Mouse (Mus musculus) left cerebral cortex, postnatal 4 days (tissue): ENCODE measurements around the gene Itih4. TPM values are rescaled to one million over a fixed set of nuclear protein-coding genes. Genes with fewer than 3 reads are reported as not detected.

Experiments
- DNase-seq: peaks from one replicate; pipeline ENCODE4 v3.0.0-alpha.2; 2022
- intact Hi-C: fragments of 180-260 bp; cut with DNase I; formaldehyde crosslinking; loops from one replicate; pipeline ENCODE4 v1.15.1; 2025
- total RNA-seq, 2 experiments: library from RNA; stranded (reverse); gene quantifications; 2 replicates each; pipeline ENCODE4 v1.2.3; 2021

Gene Itih4
- not detected for total RNA-seq

DNA sequence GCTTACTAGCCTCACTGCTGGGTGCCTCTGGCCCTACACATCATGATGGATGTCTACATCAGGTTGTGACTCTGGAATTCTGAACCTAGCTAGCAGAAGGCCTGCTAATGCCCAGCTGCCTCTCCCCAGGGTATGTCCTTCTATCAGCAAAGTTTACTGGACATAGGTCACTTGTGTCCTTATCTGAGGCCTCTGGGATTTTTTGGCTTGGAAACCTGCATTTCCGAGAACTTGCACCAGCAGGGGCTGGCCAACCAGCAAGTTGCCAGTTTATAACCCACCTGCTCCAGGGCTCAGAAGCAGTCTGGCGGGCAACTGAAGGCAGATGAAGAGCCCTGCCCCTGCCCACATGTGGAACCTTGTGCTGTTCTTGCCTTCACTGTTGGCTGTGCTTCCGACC, at the start of gene Itih4:
TSS of gene Itih4 (plus strand) at position 273 of the 400 bp plus-strand sequence.
- DNase-seq: no peak
- intact Hi-C loops: loop anchor here (10.0 kb wide), 1 partner anchor 61 kb away; the partner anchor contains the start of gene Tmem110

DNA sequence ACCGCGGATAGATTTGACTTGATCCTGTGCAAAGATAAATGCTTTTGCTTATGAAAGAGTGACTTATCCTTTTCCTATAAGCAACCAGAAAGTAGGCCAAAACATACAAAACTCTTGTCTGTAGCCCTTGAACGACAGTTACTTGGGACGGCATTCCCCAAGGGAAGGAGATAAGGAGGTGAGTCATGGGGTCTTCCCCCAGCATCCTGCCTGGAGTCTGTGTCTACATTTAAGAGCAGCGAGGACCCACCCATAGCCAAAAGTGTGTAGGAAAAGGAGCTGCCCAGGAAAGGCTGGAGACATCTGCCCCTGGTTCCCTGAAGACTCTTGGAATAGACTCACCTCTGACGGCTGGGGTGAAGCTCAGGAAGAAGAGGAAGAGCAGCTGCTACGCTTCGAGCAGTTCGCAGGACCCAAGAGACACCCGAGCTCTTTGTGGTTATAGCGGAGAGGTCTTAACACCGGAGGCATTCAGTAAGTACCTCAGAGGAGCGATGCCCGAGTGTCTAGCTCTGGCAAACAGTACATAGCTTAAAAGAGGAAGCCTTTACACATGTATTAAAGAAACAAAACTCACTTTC, 48.8 kb upstream of the Itih4 start:
- intact Hi-C loops: no loop called here
- DNase-seq: no peak

DNA sequence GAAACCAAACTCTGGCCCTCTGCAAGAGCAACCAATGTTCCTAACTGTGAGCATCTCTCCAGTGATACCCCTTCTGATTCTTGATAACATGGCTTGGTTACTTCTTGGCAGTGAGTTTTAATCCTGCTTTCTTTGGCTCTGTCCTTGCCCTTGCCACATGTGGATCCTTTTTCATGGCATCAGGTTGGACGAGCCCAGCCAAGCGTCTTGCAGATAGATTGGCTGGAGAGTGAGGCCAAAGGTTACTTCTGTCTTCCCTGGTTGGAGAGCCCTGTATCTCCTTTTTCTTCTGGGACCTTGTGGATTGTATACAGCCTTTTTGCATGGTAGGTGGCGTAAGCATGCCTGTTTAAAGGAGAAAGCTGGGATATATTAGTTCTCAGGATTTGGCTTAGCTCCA, 42.6 kb upstream of the Itih4 start:
- DNase-seq: no peak
- intact Hi-C loops: no loop called here

DNA sequence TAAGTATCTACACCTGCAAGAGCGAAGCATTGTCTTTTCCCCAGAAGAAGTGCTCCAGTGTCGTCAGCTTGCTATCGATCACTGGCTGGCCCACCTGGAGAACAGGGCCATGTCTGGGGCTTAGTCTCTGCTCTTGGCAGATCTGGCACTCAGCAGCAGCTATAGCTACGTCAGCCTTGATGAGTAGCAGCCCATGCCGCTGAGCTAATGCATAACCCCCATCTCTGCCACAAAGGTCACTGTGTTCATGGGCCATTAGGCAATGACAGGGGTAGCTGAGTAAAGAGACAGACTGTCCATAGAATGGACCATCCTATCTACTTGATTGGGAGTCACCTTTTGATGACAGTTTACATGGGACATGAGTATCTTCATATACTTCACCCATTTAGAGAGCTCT, 35.8 kb upstream of the Itih4 start:
- DNase-seq: no peak
- intact Hi-C loops: no loop called here

DNA sequence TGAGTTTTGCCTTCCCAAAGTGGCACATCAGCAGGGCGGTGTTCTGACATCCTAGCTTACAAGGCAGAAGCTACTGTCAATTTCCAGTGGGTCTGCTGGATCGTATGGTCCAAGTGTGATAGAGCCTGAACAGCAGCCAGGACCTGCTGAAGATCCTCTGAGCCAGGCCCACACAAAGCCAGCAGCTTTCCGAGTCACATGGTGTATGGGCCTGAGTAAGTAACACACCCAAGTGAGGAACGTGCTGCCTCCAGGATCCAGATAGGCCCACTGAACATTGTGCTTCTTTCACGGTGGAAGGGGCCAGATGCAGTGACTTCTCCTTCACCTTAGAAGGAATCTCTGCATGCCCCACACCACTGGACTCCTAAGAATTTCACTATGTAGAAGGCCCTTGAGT, 34.0 kb upstream of the Itih4 start:
- intact Hi-C loops: no loop called here

DNA sequence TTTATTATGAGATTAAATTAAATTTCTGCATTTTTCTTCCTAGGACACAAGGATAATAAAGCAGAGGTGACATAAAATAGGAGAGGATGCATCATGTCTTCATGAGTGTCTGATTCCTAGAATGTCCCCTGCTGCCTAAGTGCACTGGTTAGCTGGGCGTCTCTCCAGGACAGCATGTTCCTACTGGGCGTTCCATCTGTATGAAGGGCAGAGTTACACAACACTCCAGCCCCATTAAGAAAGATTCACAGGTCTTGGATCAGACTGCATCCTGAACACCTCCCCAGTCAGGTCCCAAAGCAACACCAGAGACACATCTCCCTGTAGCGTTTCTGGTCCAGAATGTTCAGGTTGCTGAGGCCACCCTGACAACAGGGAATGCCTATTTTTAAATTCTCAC, 31.0 kb upstream of the Itih4 start:
- intact Hi-C loops: no loop called here
- DNase-seq: no peak

More for the DNA sequence above, 34.0 kb upstream of the Itih4 start:
- DNase-seq: no peak

DNA sequence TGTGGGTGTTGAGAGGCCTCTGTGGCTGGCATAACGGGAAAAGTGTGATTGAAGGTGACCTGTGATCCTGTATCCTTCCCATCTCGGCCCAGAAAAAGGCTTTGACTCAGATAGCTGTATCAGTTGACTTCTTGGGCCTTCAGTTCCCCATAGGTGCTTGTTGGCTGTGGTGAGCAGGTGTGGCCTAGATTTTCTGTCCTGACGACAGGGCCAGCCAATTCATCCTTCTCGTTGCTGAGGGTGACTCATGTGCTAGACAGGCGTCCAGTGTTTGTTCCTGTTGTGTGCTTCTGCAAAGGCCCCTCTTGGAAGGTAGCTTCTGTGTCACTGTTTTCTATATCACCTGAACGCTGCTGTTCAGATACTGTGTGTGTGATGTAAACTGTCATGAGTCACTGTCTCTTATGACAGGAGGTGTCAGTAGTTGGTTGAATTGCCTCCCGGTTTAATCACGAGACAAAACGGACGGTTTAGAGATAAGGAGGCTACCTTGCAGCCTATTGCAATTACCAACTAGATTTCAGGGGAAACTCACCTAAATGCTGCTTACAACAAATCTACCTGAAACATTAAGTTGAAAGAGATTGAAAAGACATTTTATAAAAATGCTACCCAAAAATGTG, 29.3 kb upstream of the Itih4 start:
- DNase-seq: no peak
- intact Hi-C loops: no loop called here

DNA sequence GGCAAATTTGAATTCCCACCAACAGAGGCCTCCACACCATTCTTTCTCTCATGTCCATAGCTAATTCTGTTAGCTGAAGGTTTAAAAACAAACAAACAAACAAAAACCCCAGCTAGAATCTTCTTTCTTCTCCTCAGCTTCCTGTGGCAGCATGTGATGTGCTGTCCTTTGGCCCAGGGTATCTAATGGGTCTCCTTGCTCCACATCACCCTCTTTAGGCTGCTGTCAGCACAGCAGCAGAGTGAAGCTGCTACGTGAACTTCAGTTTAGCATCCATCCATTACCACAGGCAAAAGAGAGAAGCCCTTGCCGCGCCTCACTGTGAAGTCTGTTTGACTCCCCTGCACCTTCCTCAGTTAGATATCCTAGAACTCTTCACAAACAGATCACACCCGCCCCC, 28.3 kb upstream of the Itih4 start:
- intact Hi-C loops: no loop called here
- no peak for DNase-seq

DNA sequence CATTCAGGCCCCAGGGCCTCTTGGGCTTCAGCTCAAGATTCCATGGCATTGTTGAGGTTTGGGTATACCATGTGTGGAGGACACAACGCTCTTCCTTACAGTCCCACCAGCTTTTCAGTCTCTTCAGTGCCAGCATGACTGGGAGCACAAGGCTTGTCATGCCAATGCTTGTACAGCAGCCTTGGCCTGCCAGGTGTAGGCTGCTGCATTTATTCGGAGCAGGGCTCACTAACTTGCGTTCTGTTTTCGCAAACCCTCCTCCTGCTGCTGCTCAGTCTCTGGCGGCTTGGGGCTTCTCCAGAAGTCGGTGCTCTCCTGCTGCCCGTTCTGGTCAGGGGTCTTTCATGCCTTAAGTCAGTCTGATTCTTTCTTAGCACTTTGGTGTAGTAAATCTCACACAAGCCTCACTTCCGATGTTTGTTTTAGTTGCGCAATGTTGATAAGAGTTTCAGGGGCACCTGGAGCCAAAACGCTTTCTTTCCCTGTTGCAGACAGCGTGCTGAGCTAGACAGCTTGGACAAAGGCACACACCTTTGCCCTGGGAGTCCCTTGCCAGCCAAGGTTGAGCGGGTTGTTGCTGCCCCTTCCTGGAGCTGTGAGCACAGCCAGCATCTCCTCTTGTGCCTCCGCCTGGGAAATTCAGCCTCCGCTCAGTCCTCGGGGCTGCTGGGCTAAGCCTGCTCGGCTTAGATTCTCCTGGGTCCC, 24.7 kb upstream of the Itih4 start:
- DNase-seq: no peak
- intact Hi-C loops: no loop called here

DNA sequence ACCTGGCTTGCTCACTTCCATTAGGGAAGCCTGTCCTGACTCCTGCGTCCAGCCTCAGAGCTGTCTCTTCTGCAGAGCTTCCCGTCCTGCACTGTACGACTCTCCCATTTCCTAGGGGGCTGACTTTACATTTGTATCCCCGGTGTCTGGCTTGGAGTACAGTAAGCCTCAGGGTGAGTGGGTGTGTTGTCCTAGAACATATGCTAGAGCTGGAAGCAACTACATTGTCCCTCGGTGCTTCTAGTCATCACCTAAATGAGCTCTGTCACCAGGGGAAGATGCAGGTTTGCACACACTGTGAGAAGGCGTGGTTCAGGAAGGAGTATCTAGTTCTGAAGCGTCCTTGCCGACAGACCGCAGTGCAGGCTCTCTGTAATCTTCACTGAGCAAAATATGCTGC, 23.9 kb upstream of the Itih4 start:
- intact Hi-C loops: no loop called here
- DNase-seq: no peak

DNA sequence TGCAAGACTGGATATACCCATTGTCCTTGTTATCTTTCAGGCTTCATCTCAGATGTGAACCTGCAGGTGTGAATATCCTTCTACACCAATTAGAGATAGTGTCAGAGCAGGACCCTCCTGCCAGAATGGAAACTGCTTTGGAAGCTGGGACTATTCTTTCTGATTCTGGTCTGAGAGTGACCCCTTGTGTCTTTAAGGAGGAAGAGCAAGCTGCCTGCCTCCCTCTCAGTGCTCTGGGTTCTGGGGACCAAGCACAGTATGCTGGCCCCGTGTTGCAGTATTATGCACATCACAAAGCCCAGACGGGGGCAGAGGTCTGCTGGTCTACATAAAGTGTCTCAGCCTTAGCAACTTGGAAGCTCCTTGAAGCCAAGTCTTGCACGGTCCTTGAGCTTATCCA, 21.0 kb upstream of the Itih4 start:
- intact Hi-C loops: no loop called here
- no peak for DNase-seq

DNA sequence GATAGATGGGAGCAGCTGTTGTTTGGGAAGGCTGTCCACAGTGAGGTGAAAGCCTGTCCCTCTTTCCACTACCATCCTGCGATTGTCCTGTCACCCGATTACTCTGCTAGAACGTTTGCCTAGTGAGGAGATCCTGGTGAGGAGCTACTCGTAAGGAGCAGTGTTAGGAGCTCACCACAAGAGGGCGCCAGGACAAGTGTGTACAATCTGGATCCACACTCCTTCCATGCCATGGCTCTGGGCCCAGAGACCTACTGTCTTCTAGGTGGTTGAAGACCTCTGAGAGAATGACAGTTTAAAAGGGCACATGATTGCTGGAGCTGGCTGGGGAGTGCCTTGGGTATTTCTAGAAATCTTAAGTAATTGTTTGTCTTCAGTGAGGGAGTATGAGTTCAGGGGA, 19.2 kb upstream of the Itih4 start:
- DNase-seq: peak; percentile 85
- intact Hi-C loops: no loop called here

DNA sequence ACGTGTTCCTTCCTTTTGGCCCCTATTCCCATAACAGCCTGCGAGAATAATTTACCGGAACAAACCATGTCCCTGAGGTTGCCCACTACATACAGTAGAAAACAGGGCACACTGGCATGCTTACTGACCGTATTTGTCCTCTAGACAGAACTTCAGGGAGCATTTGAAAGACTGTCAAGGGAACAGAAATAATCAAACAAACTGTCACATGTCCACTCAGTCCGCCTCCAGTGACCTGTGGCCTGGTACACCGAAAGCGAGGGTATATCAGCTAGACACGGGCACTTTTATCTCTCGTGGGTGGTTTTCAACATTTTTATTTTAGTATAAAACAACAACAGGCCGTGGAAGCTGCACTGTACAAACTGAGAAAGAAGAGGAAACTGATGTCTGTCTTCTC, 17.4 kb upstream of the Itih4 start:
- intact Hi-C loops: no loop called here

DNA sequence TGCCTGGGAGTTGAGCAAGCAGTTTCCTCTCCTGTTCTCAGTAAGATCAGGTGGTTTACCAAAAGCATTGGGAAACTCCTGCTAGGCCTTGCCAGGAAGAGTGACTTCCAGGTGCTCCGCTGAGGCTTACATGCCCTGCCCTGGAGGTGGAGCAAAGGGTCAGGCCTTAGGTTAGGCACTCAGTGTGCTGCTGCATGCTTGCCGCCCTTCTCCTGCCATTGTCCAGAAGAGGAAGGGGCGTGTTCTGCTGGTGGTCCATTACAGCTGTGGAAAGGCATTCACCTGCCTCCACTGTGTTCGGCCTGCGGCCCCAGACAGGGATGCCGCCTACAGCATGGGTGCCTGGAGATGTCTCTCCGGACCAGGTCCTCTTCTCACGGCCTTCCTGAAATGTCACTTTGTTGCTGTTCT, 16.9 kb upstream of the Itih4 start:
- intact Hi-C loops: no loop called here
- DNase-seq: no peak

More for the DNA sequence above, 17.4 kb upstream of the Itih4 start:
- no peak for DNase-seq

DNA sequence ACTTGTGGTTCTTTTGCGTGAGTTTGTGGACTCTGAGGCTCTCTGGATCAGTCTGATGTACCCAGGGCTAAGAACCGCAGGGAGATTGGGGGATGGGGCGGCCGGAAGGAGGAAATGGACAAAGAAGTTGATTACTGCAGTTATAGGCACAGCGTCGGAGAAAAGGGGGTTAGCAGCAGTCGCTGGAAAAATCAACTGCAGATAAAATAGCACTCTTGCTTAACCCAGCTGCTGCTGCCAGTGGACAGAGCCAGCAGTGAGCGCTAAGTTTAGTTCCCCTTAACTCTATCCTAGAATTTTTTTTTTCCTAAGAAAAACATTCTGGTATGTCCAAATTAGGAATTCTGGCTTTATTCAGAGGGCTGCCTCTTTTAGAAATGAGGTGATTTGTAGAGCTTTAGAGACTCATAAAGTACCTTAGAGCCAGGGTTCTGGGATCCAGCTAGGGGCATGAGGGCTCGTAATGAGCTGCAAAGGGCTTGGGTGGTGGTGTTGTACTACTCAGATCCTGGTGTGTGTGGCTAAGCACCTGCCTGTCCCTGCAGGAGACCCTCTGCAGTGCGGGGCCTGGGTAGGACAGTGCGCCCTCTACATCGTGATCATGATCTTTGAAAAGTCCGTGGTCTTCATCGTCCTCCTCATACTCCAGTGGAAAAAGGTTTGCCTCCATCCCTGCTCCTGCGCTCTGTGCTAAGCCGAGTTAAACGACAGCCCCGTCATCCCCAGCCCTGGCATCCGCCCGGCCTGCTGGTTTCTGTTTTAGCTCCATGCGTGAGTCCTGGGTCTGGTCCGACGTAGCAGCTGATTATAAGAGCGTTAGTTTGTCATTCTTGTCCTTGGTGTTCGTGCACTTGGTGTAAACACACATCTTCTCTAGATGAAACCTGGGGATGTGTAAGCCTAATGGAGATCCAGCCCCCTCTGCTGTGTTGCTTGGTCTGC, 15.8 kb upstream of the Itih4 start:
- intact Hi-C loops: no loop called here
- no peak for DNase-seq

DNA sequence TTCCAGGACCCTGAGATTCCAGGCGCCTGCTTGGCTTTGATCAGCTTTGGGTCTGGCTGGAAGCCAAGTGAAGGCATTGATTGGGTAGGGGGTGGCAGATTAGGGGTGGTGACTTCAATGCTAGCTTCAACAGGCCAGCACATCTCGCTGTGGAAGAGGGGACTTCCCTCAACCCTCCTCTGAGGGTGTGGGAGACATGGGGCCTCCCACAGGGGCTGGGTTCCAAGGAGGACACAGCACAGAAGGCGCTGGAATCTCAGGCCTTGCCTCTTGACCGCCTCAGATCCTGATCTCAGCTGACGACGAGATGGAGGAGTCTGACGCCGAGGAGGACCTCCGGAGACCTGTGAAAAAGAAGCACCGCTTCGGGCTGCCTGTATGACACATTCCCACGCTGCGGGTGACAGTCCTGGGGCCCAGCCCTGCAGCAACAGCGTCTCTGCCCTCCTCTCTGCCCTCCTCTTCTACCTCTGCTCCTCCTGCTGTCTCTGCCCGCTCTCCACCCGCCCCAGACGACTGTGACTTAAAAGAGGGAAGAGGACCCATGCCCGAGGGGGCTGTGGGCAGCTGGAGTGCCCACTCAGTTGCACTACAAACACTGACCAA, 12.1 kb upstream of the Itih4 start:
- intact Hi-C loops: no loop called here
- no peak for DNase-seq

DNA sequence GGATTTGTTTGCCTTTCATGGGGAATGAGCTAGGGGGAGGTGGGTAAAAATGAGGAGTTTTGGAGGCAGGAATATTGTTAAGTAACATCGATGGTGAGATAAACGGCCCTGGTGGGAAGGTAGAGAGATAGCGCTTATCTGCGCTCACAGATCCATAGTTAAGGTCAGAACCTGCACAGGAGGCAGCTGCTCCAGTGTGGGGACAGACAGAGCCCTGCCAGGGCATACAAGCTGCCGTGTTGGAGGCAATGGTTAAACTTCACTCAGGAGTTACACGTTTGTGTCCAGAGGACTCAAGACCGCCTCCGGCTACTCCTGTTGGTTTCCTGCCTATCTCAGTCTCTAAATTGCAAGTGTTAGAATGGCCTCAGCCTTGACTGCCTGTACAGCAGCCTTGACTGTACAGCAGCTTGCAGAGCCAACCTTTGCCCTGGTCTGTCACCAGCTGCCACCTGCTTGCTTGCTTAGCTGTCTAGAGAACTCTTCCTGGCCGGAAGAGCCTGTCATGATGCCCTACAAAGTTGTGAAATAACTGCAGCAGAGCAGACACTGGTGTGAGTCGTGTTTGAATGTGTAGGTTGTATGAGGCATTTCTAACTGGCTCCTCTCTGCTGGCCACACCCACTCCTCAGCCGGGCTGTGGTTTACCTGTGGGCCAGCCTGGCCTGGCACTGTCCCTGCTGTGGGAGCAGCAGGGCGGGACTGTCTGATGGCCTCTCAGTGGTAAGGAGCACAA, 11.0 kb upstream of the Itih4 start:
- DNase-seq: no peak
- intact Hi-C loops: loop anchor here (5.0 kb wide), 1 partner anchor 67 kb away; the partner anchor contains the start of gene Itih1

DNA sequence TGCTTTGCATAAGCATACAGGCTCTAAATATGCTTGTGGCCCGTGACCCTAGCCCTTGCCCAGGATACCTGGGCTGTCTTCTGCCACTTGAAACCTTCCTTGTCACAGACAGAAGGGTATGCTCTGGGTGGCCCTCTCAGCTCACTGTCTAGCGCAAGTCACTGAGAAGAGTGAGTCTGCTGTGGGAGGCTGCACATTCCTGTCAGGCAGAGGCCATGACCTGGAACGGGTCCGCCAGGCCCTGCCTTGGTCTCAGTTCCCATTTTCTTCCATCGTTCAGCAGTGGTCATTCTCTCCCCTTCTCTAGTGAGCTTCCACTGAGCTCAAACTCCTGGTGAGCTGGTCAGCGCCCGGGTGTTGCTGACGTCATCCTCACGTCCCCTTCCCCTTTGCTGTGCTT, 10.3 kb upstream of the Itih4 start:
- DNase-seq: no peak
- intact Hi-C loops: loop anchor here (5.0 kb wide), 1 partner anchor 66 kb away; the partner anchor contains the start of gene Itih1

DNA sequence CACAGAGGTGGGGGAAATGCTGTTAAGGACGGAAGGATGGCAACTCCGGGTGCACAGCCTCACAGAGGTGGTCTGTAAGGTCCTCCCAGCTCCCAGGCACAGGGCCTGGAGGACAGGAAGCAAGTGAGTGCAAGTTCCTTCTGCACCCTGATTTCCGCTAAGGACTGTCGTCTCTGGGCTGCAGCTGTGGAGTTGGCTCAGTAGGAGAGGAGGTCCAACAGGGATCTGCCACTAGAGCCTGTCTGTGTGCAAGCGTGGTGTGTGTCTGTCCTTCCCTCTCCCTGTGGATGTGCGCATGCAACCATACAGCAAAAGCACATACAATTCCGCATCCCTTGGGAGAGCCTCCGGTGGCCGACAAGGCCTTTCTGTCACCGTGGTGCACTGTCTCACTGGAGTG, 9.8 kb upstream of the Itih4 start:
- no peak for DNase-seq
- intact Hi-C loops: loop anchor here (5.0 kb wide), 1 partner anchor 66 kb away; the partner anchor contains the start of gene Itih1

DNA sequence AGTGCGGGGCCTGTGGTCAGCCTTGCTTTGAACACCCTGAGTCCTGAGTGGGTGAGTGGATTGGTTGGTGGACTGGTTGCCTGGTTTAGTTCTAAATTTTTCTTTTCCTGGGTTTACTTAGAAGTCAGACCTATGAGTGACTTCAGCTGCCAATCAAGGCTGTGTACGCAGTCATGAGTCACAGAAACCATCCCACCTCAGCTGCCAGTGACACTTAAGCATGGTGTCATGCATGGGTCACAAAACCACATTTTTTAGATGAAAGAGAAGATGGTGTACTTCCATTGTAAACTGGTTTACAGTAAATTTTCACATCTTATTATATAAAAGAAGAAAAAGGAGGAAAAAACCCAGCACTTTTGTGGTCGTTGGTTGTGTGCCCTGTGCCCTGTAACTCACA, 8.4 kb upstream of the Itih4 start:
- DNase-seq: no peak
- intact Hi-C loops: loop anchor here (5.0 kb wide), 1 partner anchor 64 kb away; the partner anchor contains the start of gene Itih1
